9 mouse cellular contexts compared by ENCODE assay signal in the genomic region with DNA sequence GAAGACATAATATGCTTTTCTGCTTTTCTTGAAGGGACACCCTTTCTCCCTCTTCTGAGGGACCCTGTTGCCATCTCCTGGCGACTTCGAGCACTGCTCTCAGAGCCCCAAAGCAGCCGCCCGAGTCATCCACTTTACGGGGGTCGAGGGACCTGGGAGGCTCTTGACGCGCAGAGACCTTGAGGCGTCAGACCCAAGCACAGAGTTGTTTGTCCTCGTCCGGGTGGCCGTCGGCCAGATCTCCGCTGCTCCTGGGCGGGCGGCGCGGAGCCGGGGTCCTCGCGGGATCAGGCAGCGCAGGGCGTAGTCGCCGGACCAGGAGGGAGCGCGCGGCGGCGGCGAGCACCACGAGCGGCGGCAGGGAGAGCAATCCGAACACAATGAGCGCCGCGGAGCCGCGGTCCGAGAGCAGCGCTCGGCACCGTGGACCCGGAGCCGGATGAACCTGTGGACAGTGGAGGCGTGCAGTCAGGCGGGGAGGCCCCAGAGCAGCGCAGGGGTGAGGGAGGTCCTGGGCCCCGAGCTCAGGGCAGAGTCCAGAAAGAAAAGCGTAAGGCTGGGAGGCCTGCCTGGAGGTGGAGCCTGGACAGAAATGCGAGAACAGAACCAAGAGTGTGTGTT. TPM values are rescaled to one million over a fixed set of nuclear protein-coding genes. Genes with fewer than 3 reads are reported as not detected.
DNase-seq lines count a peak whose midpoint lies in the region; ATAC-seq and TF ChIP-seq lines count a peak whose summit lies in the region.
"Had no signal": no experiment of that assay in that cellular context is flagged by ENCODE, and none has a peak within 500 bp of the region (broad histone marks: within the 10 kb centered on the region; RNA-seq: fewer than 3 reads in every experiment).

No protein-coding gene starts in this region.

- under 1% methylated on average over 50 of the region's 52 CpGs for WGBS in forebrain, embryonic 13.5 days
- under 1% methylated on average over 52 of the region's 52 CpGs for WGBS in heart, postnatal 0 days
- WGBS in lung, embryonic 15.5 days = under 1% methylated on average over 52 of the region's 52 CpGs
- WGBS in olfactory bulb, adult 2 months = under 1% methylated on average over 52 of the region's 52 CpGs
- 1% methylated on average over 52 of the region's 52 CpGs for WGBS in thymus, adult 2 months

- peak; percentile 72 for DNase-seq in ES-CJ7 (ENCODE audit: low read depth, low spot score)
- peak; percentile 80 for DNase-seq in heart, postnatal 0 days (ENCODE audit: low spot score)
- peak; percentile 84 to 88 for DNase-seq in kidney, postnatal 36 days
- DNase-seq in thymus, adult 2 months = peak; percentile 77

- no peaks in the 10 kb centered on the region for H3K27me3 ChIP-seq in forebrain, embryonic 13.5 days
- H3K27me3 ChIP-seq in heart, postnatal 0 days (ENCODE audit: control insufficient read depth, insufficient read depth, low read length) = no peaks in the 10 kb centered on the region
- no peaks in the 10 kb centered on the region for H3K27me3 ChIP-seq in lung, embryonic 15.5 days
- peaks cover 4% of the 10 kb centered on the region; the same call in 1 of the 2 replicates for H3K27me3 ChIP-seq in thymus, adult 2 months (ENCODE audit: control insufficient read depth, insufficient read depth, low read length)

- H3K9ac ChIP-seq in forebrain, embryonic 13.5 days = peak overlapping the region; percentile 84
- peak overlapping the region; percentile 81 for H3K9ac ChIP-seq in heart, postnatal 0 days (replicated peaks; ENCODE audit: low read depth, low read length)
- peak overlapping the region; percentile 66 for H3K9ac ChIP-seq in lung, embryonic 15.5 days

- H3K27ac ChIP-seq in forebrain, embryonic 13.5 days = peak overlapping the region; percentile 81
- peak overlapping the region; percentile 85 for H3K27ac ChIP-seq in heart, postnatal 0 days (ENCODE audit: low read depth)
- H3K27ac ChIP-seq in lung, embryonic 15.5 days = peak overlapping the region; percentile 51
- peak overlapping the region; percentile 96 for H3K27ac ChIP-seq in olfactory bulb, adult 2 months (ENCODE audit: insufficient read depth, low read depth, low read length)
- H3K27ac ChIP-seq in thymus, adult 2 months (ENCODE audit: control insufficient read depth, insufficient read depth, low read length) = no peak overlapping the region

- H3K4me3 ChIP-seq in forebrain, embryonic 13.5 days = peak overlapping the region; percentile 65
- peak overlapping the region; percentile 61 for H3K4me3 ChIP-seq in heart, postnatal 0 days (ENCODE audit: low read depth, low read length)
- H3K4me3 ChIP-seq in lung, embryonic 15.5 days = peak overlapping the region; percentile 60
- H3K4me3 ChIP-seq in olfactory bulb, adult 2 months (ENCODE audit: insufficient read depth, low read depth, low read length) = peak overlapping the region; percentile 89
- peak overlapping the region; percentile 62 for H3K4me3 ChIP-seq in thymus, adult 2 months (ENCODE audit: control insufficient read depth, insufficient read depth, low read length)

- TF ChIP-seq EP300 in heart, postnatal 0 days (IDR thresholded peaks at IDR 0.05; ENCODE audit: low read depth) = peak; percentile 49; the same call in 1 of the 2 replicates

- peak overlapping the region; percentile 80 for H3K4me2 ChIP-seq in forebrain, embryonic 13.5 days
- peak overlapping the region; percentile 79 for H3K4me2 ChIP-seq in heart, postnatal 0 days (ENCODE audit: low read depth, low read length)
- peak overlapping the region; percentile 89 for H3K4me2 ChIP-seq in lung, embryonic 15.5 days

- peak; percentile 72 for TF ChIP-seq CTCF in heart, postnatal 0 days (IDR thresholded peaks at IDR 0.05; ENCODE audit: low read depth)
- TF ChIP-seq CTCF in olfactory bulb, adult 2 months (IDR thresholded peaks at IDR 0.05; ENCODE audit: insufficient read depth, low read depth, low read length) = peak; percentile 76
- peak; percentile 52; the same call in 1 of the 2 replicates for TF ChIP-seq CTCF in thymus, adult 2 months (IDR thresholded peaks at IDR 0.05; ENCODE audit: borderline replicate concordance, control insufficient read depth, extremely low read depth, insufficient read depth, low read length, poor library complexity)

- peak; percentile 53; the same call in 1 of the 2 replicates for TF ChIP-seq POLR2A in olfactory bulb, adult 2 months (IDR thresholded peaks at IDR 0.05; ENCODE audit: insufficient read depth, low read depth, low read length)
- TF ChIP-seq POLR2A in thymus, adult 2 months (IDR thresholded peaks at IDR 0.05; ENCODE audit: control insufficient read depth, extremely low read depth, insufficient read depth, low read length, poor library complexity) = no peak

- ATAC-seq in cerebellum, adult (ENCODE audit: insufficient number of reproducible peaks, low FRiP score, low TSS enrichment) = peak; percentile 84
- ATAC-seq in forebrain, embryonic 13.5 days = peak; percentile 92
- ATAC-seq in heart, postnatal 0 days (ENCODE audit: insufficient read depth, low read depth) = peak; percentile 79
- peak; percentile 87 for ATAC-seq in lung, embryonic 15.5 days (ENCODE audit: borderline replicate concordance, extremely low read depth, low FRiP score, low TSS enrichment)

- peaks cover 15% of the 10 kb centered on the region for H3K4me1 ChIP-seq in forebrain, embryonic 13.5 days
- peaks cover 15% of the 10 kb centered on the region for H3K4me1 ChIP-seq in heart, postnatal 0 days (ENCODE audit: control insufficient read depth, insufficient read depth)
- H3K4me1 ChIP-seq in lung, embryonic 15.5 days = peaks cover 11% of the 10 kb centered on the region
- peaks cover 9% of the 10 kb centered on the region for H3K4me1 ChIP-seq in olfactory bulb, adult 2 months (ENCODE audit: control insufficient read depth, insufficient read depth, low read length)
- 0 out of 2 replicates have a peak, but pooled peaks cover 5% of the 10 kb centered on the region for H3K4me1 ChIP-seq in thymus, adult 2 months (replicated peaks; ENCODE audit: control insufficient read depth, insufficient read depth, low read length)

- no peaks in the 10 kb centered on the region for H3K9me3 ChIP-seq in forebrain, embryonic 13.5 days (replicated peaks)
- no peaks in the 10 kb centered on the region for H3K9me3 ChIP-seq in heart, postnatal 0 days (replicated peaks; ENCODE audit: control insufficient read depth, low read length)
- no peaks in the 10 kb centered on the region for H3K9me3 ChIP-seq in lung, embryonic 15.5 days

- no peaks in the 10 kb centered on the region for H3K36me3 ChIP-seq in forebrain, embryonic 13.5 days (ENCODE audit: poor library complexity, severe bottlenecking)
- no peaks in the 10 kb centered on the region for H3K36me3 ChIP-seq in heart, postnatal 0 days (replicated peaks; ENCODE audit: control insufficient read depth, insufficient read depth, low read length)
- H3K36me3 ChIP-seq in lung, embryonic 15.5 days = no peaks in the 10 kb centered on the region
- no peaks in the 10 kb centered on the region for H3K36me3 ChIP-seq in thymus, adult 2 months (ENCODE audit: control insufficient read depth, insufficient read depth, low read length)

RNA-seq across cellular contexts. Expression of gene Tmem88b, which starts 1.5 kb away (rescaled TPM):
- polyA plus RNA-seq in forebrain, embryonic 13.5 days (2015; fragmentation: Nextera tagmentation; extraction: Ambion mirVana) = 0.20 and 0.45 TPM in 2 replicates
- 3.4 and 4.2 TPM in 2 replicates for total RNA-seq in heart, postnatal 0 days (2014; rRNA removed; ENCODE audit: low replicate concordance)
- polyA plus RNA-seq in heart, postnatal 0 days (2015; fragmentation: Nextera tagmentation; extraction: Ambion mirVana) = 2.5 and 2.9 TPM in 2 replicates
- 0.16 and 0.26 TPM in 2 replicates for polyA plus RNA-seq in lung, embryonic 15.5 days (2015; fragmentation: Nextera tagmentation; extraction: Ambion mirVana)
- not detected in 2 replicates for polyA plus RNA-seq in olfactory bulb, adult 2 months (2012; ENCODE audit: insufficient read depth, insufficient read length, low replicate concordance, missing spikeins)
- 0.55 and 0.58 TPM in 2 replicates for polyA plus RNA-seq in thymus, adult 2 months (2012; rRNA removed)

RNA-seq across cellular contexts. Expression of gene Ankrd65, which starts 6.0 kb away (rescaled TPM):
- 0.18 TPM in 1 of 2 replicates, not detected in the other for polyA plus RNA-seq in forebrain, embryonic 13.5 days (2015; fragmentation: Nextera tagmentation; extraction: Ambion mirVana)
- total RNA-seq in heart, postnatal 0 days (2014; rRNA removed; ENCODE audit: low replicate concordance) = not detected in 2 replicates
- 0.26 TPM in 1 of 2 replicates, not detected in the other for polyA plus RNA-seq in heart, postnatal 0 days (2015; fragmentation: Nextera tagmentation; extraction: Ambion mirVana)
- 0.20 TPM in 1 of 2 replicates, not detected in the other for polyA plus RNA-seq in lung, embryonic 15.5 days (2015; fragmentation: Nextera tagmentation; extraction: Ambion mirVana)
- not detected in 2 replicates for polyA plus RNA-seq in olfactory bulb, adult 2 months (2012; ENCODE audit: insufficient read depth, insufficient read length, low replicate concordance, missing spikeins)
- polyA plus RNA-seq in thymus, adult 2 months (2012; rRNA removed) = 0.42 and 0.92 TPM in 2 replicates
- total RNA-seq: left cerebral cortex, postnatal 10 days had no signal

RNA-seq across cellular contexts. Expression of gene Vwa1, which starts 9.7 kb away (rescaled TPM):
- 15.1 and 15.3 TPM in 2 replicates for polyA plus RNA-seq in forebrain, embryonic 13.5 days (2015; fragmentation: Nextera tagmentation; extraction: Ambion mirVana)
- total RNA-seq in heart, postnatal 0 days (2014; rRNA removed; ENCODE audit: low replicate concordance) = 15.5 and 20.0 TPM in 2 replicates
- polyA plus RNA-seq in heart, postnatal 0 days (2015; fragmentation: Nextera tagmentation; extraction: Ambion mirVana) = 7.1 and 7.5 TPM in 2 replicates
- 10.5 and 11.0 TPM in 2 replicates for polyA plus RNA-seq in lung, embryonic 15.5 days (2015; fragmentation: Nextera tagmentation; extraction: Ambion mirVana)
- not detected in 2 replicates for polyA plus RNA-seq in olfactory bulb, adult 2 months (2012; ENCODE audit: insufficient read depth, insufficient read length, low replicate concordance, missing spikeins)
- polyA plus RNA-seq in thymus, adult 2 months (2012; rRNA removed) = 11.2 and 13.5 TPM in 2 replicates

RNA-seq across cellular contexts. Expression of gene Mrpl20, which starts 18.5 kb away (rescaled TPM):
- polyA plus RNA-seq in forebrain, embryonic 13.5 days (2015; fragmentation: Nextera tagmentation; extraction: Ambion mirVana) = 251 and 266 TPM in 2 replicates
- total RNA-seq in heart, postnatal 0 days (2014; rRNA removed; ENCODE audit: low replicate concordance) = 32.2 and 91.4 TPM in 2 replicates
- 188 and 207 TPM in 2 replicates for polyA plus RNA-seq in heart, postnatal 0 days (2015; fragmentation: Nextera tagmentation; extraction: Ambion mirVana)
- 193 and 228 TPM in 2 replicates for polyA plus RNA-seq in lung, embryonic 15.5 days (2015; fragmentation: Nextera tagmentation; extraction: Ambion mirVana)
- not detected in 2 replicates for polyA plus RNA-seq in olfactory bulb, adult 2 months (2012; ENCODE audit: insufficient read depth, insufficient read length, low replicate concordance, missing spikeins)
- 74.6 and 77.9 TPM in 2 replicates for polyA plus RNA-seq in thymus, adult 2 months (2012; rRNA removed)

RNA-seq across cellular contexts. Expression of gene Atad3a, which starts 23.3 kb away (rescaled TPM):
- polyA plus RNA-seq in forebrain, embryonic 13.5 days (2015; fragmentation: Nextera tagmentation; extraction: Ambion mirVana) = 79.2 and 93.3 TPM in 2 replicates
- total RNA-seq in heart, postnatal 0 days (2014; rRNA removed; ENCODE audit: low replicate concordance) = 123 and 128 TPM in 2 replicates
- 85.3 and 99.3 TPM in 2 replicates for polyA plus RNA-seq in heart, postnatal 0 days (2015; fragmentation: Nextera tagmentation; extraction: Ambion mirVana)
- polyA plus RNA-seq in lung, embryonic 15.5 days (2015; fragmentation: Nextera tagmentation; extraction: Ambion mirVana) = 84.7 and 90.0 TPM in 2 replicates
- not detected in 2 replicates for polyA plus RNA-seq in olfactory bulb, adult 2 months (2012; ENCODE audit: insufficient read depth, insufficient read length, low replicate concordance, missing spikeins)
- 87.0 and 93.1 TPM in 2 replicates for polyA plus RNA-seq in thymus, adult 2 months (2012; rRNA removed)
